10 mouse cellular contexts compared by ENCODE assay signal in the genomic region with DNA sequence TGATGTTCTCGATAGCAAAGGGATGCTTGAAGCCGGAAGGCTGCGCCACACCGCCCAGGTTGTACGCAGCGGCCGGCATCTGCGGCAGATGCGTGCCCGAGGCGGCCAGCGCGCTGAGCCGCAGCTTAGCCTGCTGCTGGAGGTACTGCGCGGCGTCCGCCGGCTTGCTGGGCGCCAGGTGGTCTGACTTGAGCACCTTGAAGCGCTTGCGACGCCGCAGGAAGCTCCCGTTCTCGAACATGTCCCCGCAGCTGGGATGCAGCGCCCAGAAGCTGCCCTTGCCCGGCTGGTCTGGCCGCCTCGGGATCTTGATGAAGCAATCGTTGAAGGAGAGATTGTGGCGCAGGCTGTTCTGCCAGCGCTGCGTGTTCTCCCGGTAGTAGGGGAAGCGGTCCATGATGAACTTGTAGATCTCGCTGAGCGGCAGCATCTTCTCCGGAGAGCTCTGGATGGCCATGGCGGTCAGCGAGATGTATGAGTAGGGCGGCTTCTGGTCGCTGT. TPM values are rescaled to one million over a fixed set of nuclear protein-coding genes. Genes with fewer than 3 reads are reported as not detected.
A peak's percentile ranks its signal among the peaks of the same experiment; 100 is the strongest.
DNase-seq lines count a peak whose midpoint lies in the region; ATAC-seq and TF ChIP-seq lines count a peak whose summit lies in the region.
"Had no signal": no experiment of that assay in that cellular context is flagged by ENCODE, and none has a peak within 500 bp of the region (broad histone marks: within the 10 kb centered on the region; RNA-seq: fewer than 3 reads in every experiment).

No protein-coding gene starts in this region.

- peaks cover 100% of the 10 kb centered on the region for H3K27me3 ChIP-seq in lung, embryonic 15.5 days
- H3K27me3 ChIP-seq in forebrain, embryonic 12.5 days, result peaks cover 95% of the 10 kb centered on the region
- H3K27me3 ChIP-seq in lung, embryonic 16.5 days (ENCODE audit: control insufficient read depth, insufficient read depth, low read depth, low read length), result peaks cover 94% of the 10 kb centered on the region
- peaks cover 6% of the 10 kb centered on the region; the same call in 1 of the 2 replicates for H3K27me3 ChIP-seq in cerebellum, adult 2 months (ENCODE audit: control insufficient read depth, insufficient read depth, low read length)

- no peak overlapping the region for H3K9ac ChIP-seq in lung, embryonic 15.5 days
- H3K9ac ChIP-seq in forebrain, embryonic 12.5 days, result peak overlapping the region; percentile 44
- no peak overlapping the region for H3K9ac ChIP-seq in lung, embryonic 16.5 days (ENCODE audit: low read length)

- no peak for DNase-seq in lung, postnatal 36 days
- DNase-seq in thymus, postnatal 36 days, result peak; percentile 52 to 53
- no peak for DNase-seq in cerebellum, adult 2 months
- DNase-seq: adrenal gland, adult 8-10 months had no signal

- under 1% methylated on average over 44 of the region's 44 CpGs for WGBS in lung, embryonic 15.5 days
- under 1% methylated on average over 44 of the region's 44 CpGs for WGBS in forebrain, embryonic 12.5 days
- under 1% methylated on average over 44 of the region's 44 CpGs for WGBS in lung, embryonic 16.5 days
- under 1% methylated on average over 44 of the region's 44 CpGs for WGBS in cerebellum, adult 2 months

- H3K36me3 ChIP-seq in lung, embryonic 15.5 days, result no peaks in the 10 kb centered on the region
- no peaks in the 10 kb centered on the region for H3K36me3 ChIP-seq in forebrain, embryonic 12.5 days (replicated peaks)
- H3K36me3 ChIP-seq in lung, embryonic 16.5 days (ENCODE audit: control insufficient read depth, insufficient read depth, low read length), result no peaks in the 10 kb centered on the region

- H3K4me2 ChIP-seq in lung, embryonic 15.5 days, result peak overlapping the region; percentile 14; the same call in 1 of the 2 replicates
- peak overlapping the region; percentile 51 for H3K4me2 ChIP-seq in forebrain, embryonic 12.5 days
- H3K4me2 ChIP-seq in lung, embryonic 16.5 days (ENCODE audit: low read depth, low read length), result peak overlapping the region; percentile 11; the same call in 1 of the 2 replicates

- TF ChIP-seq POLR2A in cerebellum, adult 2 months (IDR thresholded peaks at IDR 0.05; ENCODE audit: borderline replicate concordance, insufficient read depth, low read length), result no peak

- H3K27ac ChIP-seq in lung, embryonic 15.5 days, result no peak overlapping the region
- H3K27ac ChIP-seq in forebrain, embryonic 12.5 days, result 0 out of 2 replicates have a peak overlapping the region, but pooled peaks have one; percentile 25
- no peak overlapping the region for H3K27ac ChIP-seq in lung, embryonic 16.5 days (ENCODE audit: low read length)
- no peak overlapping the region for H3K27ac ChIP-seq in cerebellum, adult 2 months (ENCODE audit: insufficient read depth, low read length)
- H3K27ac ChIP-seq: layer of hippocampus, adult 2 months had no signal

- no peak for ATAC-seq in lung, embryonic 15.5 days (ENCODE audit: borderline replicate concordance, extremely low read depth, low FRiP score, low TSS enrichment)
- ATAC-seq in forebrain, embryonic 12.5 days (ENCODE audit: low FRiP score), result no peak
- ATAC-seq in lung, embryonic 16.5 days (ENCODE audit: low read depth), result no peak
- no peak for ATAC-seq in erythroid progenitor cell, adult 5-6 weeks (replicated peaks; ENCODE audit: low FRiP score, poor library complexity, severe bottlenecking)

- no peaks in the 10 kb centered on the region for H3K9me3 ChIP-seq in lung, embryonic 15.5 days
- H3K9me3 ChIP-seq in forebrain, embryonic 12.5 days, result no peaks in the 10 kb centered on the region
- H3K9me3 ChIP-seq in lung, embryonic 16.5 days (ENCODE audit: control insufficient read depth, low read length), result no peaks in the 10 kb centered on the region

- no peak for TF ChIP-seq CTCF in cerebellum, adult 2 months (IDR thresholded peaks at IDR 0.05; ENCODE audit: borderline replicate concordance, insufficient read depth, low read depth, low read length)

- H3K4me3 ChIP-seq in lung, embryonic 15.5 days, result no peak overlapping the region
- peak overlapping the region; percentile 36 for H3K4me3 ChIP-seq in forebrain, embryonic 12.5 days (replicated peaks)
- peak overlapping the region; percentile 5 for H3K4me3 ChIP-seq in lung, embryonic 16.5 days (ENCODE audit: low read length)
- H3K4me3 ChIP-seq in cerebellum, adult 2 months (replicated peaks; ENCODE audit: insufficient read depth, low read depth, low read length), result no peak overlapping the region
- H3K4me3 ChIP-seq: layer of hippocampus, adult 2 months had no signal

- peaks cover 26% of the 10 kb centered on the region; the same call in 1 of the 2 replicates for H3K4me1 ChIP-seq in lung, embryonic 15.5 days
- peaks cover 76% of the 10 kb centered on the region for H3K4me1 ChIP-seq in forebrain, embryonic 12.5 days
- H3K4me1 ChIP-seq in lung, embryonic 16.5 days (replicated peaks; ENCODE audit: control insufficient read depth, insufficient read depth, low read length), result peaks cover 12% of the 10 kb centered on the region
- no peaks in the 10 kb centered on the region; the same call in 1 of the 2 replicates for H3K4me1 ChIP-seq in cerebellum, adult 2 months (ENCODE audit: control insufficient read depth, insufficient read depth, low read length)

RNA-seq across cellular contexts. Expression of a gene that starts 1.0 kb away (rescaled TPM):
- polyA plus RNA-seq in lung, embryonic 15.5 days (2015; fragmentation: Nextera tagmentation; extraction: Ambion mirVana), result not detected in 2 replicates
- polyA plus RNA-seq in forebrain, embryonic 12.5 days (2016; fragmentation: Nextera tagmentation; extraction: Ambion mirVana), result 2.8 and 3.6 TPM in 2 replicates
- polyA plus RNA-seq in lung, embryonic 16.5 days (2015; fragmentation: Nextera tagmentation; extraction: Ambion mirVana), result not detected in 2 replicates
- 1.00 and 1.2 TPM in 2 replicates for polyA plus RNA-seq in cerebellum, adult 2 months (2012; rRNA removed)
- total RNA-seq in erythroid progenitor cell, adult 5-6 weeks (2015; ENCODE audit: low replicate concordance), result not detected in 2 replicates
- not detected in 2 replicates for total RNA-seq in erythroid progenitor cell, adult 5-6 weeks (2017; ENCODE audit: low replicate concordance)
- total RNA-seq: adrenal gland, adult 8-10 months; layer of hippocampus, adult 2 months had no signal
- polyA plus RNA-seq: stomach, embryonic 16.5 days had no signal

Comparison
In these comparisons a context has a peak if more than half of its experiments do, and no peak if none do; other contexts are left out.
1. H3K4me3 ChIP-seq: peak in forebrain, embryonic 12.5 days (single experiment) and lung, embryonic 16.5 days (single experiment); none in lung, embryonic 15.5 days (single experiment) and cerebellum, adult 2 months (single experiment).
2. DNase-seq: peak in thymus, postnatal 36 days (2 of 2); none in lung, postnatal 36 days (single experiment) and cerebellum, adult 2 months (0 of 2).
3. Peak in every context shown above with its lines, with median percentiles within 50 percentile points of each other: H3K4me2 ChIP-seq.